Mouse (Mus musculus): ENCODE measurements around the gene Neurl1a.

DNA sequence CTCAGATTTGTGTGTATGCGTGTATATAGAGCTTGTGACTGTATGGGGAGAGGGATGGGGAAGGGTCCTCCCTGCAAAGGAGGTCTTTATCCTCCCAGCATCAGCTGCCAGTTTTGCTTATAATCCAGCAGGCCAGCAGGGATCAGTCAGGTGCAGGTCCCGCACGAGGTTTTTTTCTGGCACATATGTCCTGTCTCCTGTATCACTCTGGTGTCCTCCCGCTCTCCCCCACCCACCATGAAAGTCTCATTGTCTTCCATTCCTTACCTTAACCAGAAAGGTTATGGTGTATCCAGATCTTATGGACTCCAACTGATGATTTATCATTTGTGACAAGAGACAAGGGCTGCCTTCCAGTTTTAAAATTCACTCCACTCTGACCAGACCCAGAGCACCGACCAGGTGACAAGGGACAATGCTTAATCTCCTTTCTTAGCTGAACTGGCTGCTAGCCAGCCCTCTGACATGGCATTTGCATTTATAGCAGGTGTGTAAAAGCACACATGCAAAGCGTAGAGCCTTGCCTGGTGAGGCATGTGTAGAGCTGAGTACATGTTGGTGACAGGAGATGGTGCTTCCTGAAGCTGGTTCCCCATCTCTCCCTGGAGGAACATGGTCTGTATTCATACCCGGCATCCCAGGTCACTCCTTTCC is 43.0 kb downstream of the Neurl1a start:
- TF ChIP-seq POLR2A (IDR thresholded peaks at IDR 0.05; ENCODE audit: extremely low read depth, insufficient read depth, low read length) (no peak), CTCF (IDR thresholded peaks at IDR 0.05; ENCODE audit: low read depth, low read length) (no peak)

Measured in liver, adult 2 months (tissue).